Mouse (Mus musculus) lung, postnatal 10 days (tissue): Measurements from ENCODE around the gene Cadps.

Experiments used
- DNase-seq: peaks from one replicate; pipeline ENCODE4 v3.0.0; 2021

Gene Cadps

DNA sequence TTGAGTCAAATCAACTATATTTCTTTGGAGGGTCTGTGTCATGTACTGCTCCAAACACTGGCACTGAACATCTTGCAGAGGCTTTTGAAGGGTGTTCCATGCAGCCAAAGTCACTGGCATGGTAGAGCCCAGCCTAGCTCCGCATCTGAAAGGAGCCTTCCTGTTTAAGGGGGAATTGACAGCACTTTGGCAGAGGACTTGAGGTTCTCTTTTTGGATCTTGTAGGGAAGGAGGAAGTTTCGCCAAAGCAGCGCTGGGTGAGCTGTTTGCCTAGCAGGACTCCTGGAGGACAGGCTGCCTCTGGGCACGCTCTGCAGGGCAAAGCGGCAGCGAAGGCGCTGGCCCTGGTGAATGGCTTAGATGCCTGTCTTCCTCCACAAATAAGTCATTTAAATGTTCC is 363.2 kb downstream of the Cadps start:
- no peak for DNase-seq

DNA sequence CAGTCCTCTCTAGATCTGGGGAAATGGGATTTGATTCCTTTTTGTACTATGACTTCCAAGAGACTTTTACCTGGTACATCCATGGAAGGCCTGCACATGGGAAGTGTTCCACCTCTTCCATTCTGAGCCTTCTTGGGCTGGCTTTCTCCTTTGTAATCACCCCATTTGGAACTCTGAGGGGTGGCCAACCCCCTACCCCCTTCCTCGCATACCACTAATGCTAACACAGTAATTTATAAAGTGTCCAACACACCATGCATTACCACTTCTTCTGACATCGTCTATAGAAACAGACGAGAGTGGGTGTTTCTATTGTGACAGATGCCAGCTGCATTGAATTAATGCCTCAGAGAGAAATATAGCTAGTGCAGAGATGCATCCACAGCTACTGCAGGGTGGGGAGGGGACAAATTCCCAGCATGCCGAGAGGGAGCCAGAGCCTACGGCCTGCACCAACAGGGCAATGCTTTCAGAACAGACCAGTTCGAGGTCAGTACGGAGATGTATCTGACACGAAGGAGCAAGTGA is 367.8 kb downstream of the Cadps start:
- DNase-seq: no peak

DNA sequence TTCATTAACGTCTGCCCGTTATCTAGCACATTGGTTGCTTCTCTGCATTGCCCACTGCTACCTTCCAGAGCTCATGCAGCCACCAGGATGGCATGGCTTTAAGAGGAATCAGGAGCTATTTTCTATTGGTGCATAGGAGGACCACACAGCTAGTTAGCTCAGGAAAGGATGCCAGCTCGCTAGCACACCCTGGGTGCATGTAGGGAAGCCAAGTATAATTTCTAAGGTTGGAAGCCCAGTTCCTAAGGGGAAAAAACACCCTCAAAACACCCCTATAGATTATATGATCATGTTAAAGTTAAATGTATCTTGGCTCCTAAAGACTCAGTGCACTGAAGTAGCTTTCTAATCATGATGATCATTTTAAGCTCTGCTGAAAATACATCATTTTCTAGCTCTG is 372.1 kb downstream of the Cadps start:
- DNase-seq: no peak

DNA sequence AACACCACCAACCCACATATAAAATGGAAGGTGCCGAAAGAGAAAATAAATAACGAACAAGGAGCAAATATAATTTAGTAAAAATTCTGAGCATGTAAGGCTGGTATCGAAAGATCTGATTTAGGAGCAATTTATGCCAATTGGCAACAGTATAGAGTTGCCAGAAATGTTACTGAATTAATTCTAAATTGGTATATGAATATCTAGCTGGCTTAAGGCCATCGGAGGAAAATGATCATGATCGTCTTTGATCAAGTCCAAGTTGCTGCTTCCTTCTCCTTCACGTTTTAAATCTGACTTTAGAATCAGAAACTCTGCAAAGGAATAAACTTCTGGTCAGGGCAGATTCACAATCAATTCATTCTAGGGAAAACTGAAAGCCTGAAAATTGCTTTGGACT is 374.0 kb downstream of the Cadps start:
- no peak for DNase-seq

DNA sequence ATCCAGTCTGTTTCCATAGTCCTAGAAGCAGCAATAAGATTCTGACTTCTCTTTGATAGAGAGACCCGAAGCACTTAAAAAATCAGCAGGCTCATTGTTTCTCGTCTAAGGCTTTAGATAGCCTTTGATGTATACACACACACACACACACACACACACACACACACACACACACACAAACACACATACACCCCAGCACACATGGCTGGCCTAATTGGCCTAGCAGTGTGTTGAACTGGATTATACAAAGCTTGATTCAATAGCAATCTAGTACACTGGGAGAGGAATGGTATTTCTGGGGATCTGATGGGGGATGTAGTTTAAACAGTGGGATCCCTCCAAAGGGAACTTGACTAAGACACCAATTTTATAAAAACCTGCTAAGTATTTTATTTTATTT is 381.9 kb downstream of the Cadps start:
- no peak for DNase-seq

DNA sequence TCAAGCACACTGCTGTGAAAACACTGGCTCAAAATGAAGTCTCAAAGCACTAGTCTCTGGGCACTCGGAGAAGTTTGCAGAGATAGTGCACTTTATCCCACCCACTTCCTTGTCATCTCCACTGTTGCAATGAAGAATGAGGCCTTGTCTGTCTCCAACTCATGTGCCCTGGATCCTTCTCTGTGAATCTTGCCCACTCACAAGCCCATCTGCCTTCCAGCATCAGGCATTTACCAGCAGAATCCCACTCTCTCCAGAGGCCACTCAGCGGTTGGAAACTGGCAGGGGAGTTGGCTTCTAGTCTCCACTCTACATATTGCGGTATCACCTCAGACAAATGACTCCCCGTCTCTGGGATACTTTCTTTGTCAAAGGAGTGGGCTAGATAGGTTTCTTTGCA is 384.9 kb downstream of the Cadps start:
- no peak for DNase-seq

DNA sequence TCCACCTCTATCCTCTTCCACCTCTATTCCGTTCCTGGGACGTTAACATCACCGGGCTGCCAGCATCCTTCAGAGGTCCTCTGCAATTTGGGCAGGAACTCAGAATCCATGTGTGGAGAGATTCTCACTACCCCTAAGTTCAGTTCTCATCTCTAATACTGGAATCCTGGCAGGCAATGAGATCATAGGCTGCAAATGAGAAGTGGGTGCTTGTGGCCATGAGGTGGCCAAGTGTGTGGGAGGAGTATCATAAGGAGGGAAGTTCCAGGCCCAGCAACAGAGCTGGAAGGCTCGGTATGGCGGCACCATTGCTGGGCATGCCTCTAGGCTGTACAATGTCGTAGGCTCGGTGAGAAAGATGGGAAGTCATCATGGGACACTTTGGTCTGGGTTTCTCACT is 385.5 kb downstream of the Cadps start:
- peak; percentile 15 for DNase-seq

DNA sequence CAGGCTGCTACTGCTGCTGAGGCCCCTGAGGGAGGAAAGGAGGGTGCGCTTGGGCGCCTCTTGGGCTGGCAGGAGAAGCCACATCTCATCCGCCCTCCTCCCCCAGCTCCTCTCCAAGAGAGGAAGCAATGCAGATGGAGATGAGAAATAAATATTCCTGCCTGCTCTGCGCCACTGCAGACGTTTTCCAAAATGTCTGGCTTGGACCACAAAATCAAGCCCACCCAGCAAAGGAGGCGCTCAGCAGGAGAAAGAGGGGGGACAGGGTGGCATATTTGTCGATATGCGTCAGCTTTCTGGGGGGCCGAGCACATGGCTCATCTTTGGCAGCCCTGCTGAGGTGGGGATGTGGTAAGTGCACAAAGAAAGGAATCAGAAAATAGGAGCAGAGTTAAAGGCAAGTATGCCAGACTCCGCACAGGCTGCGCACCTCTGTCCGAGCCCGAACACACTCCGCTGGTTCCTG is 385.9 kb downstream of the Cadps start:
- no peak for DNase-seq

DNA sequence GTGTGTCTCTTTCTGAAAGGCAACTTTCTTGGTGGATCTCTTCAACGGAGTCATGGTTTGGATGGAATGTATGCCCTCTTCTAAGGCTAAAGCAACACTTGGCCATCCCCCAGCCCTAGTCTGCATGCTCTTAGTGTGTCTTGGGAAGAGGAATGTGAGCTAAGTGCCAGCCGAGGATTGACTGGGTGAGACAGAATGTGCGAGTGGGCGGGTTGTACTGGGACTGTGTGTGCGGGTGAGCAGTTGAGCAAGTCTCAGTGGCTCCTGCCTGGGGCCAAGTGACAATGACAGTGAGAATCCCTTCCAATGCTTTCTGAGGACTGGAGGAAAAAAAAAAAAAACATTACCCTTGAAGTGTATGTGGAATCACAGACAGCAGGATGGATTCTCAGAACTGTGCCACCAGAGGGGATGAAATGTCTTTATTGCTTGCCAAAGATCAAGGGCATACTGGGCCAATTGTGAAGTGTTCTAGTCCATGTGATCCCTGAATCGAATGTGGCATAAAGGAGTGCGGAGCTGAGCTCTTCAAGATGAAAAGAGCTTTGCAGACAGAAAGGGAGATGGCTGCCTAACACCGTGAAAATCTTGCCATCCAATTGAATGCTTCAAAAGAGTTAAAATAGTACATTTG is 394.7 kb downstream of the Cadps start:
- peak; percentile 55 for DNase-seq

DNA sequence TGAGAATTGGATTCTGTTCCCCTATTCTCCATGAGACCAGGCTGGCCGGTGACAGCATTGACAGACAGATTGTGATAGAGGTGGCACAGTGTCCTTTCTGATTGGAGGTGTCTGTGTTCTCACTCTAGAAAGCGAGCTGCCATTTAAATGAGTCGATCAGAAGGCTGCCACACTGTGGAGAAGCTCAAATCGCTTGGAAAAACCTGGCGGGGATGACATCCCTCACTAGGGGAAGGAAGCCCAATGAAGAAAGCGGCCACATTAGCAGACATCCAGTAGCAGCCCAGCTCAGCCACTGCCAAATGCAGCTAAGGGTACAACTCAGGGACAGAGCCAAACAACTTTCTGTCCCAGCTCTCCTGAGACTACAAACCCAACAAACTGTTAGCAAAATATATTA is 397.6 kb downstream of the Cadps start:
- DNase-seq: no peak

DNA sequence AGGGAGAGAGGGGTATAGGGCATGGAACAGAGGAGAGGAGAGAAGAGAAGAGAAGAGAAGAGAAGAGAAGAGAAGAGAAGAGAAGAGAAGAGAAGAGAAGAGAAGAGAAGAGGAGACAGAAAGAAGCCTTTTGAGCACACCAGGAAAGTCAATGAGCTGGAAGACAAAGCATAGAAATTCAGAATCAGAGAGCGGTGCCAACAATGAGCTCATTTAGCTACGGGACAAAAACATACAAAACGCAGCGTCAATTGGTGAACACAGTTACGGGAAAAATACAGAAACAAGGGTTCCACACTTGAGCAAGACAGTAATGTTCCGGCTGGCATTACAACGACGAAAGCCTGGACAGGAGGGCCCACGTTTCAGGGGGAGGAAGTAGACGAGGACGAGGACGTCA is 412.6 kb downstream of the Cadps start:
- no peak for DNase-seq

DNA sequence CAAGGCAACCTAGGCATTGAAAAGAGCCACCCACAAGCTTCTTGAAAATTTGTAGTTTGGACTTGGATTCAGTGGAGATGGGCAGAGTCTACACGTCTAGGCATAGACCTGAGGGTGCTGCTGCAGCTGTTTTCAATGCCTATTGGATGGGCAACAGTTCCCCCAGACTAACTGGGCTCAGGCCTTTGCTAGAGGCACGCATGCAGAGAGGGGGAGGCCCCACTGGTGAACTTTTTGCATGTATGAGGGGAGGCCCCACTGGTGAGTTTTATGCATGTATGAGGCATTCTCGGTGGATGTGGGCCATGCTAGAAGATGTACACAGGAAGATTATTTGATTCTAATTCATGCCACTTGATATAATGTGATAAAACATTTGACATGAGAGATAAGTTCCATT is 413.1 kb downstream of the Cadps start:
- DNase-seq: no peak

DNA sequence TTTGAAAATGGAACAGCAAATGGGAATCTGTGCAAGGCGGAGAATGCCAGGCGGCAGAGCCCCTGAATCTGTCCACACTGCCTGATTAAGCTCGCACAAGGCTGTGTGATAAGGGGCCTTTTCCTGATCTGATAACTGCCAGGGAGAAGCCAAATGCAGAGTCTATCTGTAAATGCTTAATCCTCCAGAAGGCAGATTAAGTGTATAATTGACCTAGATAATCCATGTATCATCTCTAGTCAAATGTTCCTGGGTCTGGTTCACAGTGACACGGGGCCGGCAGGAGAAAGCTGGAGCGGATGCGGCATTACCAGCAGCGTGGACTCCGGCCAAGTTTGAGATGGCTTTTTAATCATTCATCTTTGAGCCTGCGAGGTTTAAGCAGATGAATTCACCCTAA is 416.3 kb downstream of the Cadps start:
- peak; percentile 5 for DNase-seq

DNA sequence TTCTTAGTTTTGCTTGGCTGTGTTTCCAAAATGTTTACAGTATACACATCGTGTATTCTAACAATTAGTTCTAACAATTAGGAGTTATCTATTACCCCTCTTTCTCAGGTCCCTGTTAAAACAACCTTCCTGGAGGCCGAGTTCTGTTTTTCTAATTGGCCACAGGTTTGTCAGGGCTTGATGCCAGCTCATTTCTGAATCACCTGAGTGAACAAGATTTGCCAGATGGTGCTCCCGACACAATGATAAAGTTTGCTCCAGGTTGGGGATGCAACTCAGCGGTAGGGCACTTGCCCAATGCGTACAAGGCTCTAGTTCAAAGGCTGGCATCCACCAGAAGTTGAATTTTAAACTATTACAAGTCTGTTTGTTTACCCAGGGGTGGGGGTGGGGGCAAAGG is 417.7 kb downstream of the Cadps start:
- no peak for DNase-seq

DNA sequence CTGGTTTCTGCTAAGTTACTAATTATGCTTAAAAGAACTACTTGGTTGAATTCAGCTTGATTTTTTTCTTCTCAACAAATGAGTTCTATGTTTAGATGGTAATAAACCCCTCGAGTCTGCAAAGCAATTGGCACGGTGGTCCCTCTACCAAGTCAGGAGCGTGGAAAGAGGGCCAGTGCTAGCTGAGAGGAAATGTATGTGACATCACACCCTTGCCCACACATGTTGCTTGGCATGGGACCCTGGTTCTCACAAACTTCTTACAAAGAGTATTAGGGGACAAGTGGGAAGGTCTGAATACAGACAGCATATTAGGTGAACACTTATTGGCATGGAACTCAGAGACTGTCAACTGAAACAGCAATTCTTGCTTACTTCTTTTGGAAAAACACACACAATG is 418.2 kb downstream of the Cadps start:
- no peak for DNase-seq

DNA sequence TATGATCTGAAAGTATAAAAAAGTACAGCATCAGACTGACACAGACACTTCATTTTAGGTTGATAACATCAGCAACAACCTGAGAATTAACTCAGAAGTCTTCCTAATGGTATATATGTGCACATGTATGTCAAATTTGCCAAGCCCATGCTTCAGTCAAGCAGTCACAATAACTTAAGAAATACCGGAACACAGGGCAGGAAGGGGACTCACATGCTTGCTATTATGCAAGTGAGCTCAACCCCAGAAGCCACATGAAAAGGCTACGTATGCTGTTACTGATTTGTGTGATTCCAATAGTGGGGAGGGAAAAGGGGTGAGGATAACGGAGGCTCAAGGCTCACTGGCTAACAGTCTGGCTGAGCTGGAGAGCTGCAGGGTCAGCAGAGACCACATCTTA is 418.8 kb downstream of the Cadps start:
- no peak for DNase-seq

DNA sequence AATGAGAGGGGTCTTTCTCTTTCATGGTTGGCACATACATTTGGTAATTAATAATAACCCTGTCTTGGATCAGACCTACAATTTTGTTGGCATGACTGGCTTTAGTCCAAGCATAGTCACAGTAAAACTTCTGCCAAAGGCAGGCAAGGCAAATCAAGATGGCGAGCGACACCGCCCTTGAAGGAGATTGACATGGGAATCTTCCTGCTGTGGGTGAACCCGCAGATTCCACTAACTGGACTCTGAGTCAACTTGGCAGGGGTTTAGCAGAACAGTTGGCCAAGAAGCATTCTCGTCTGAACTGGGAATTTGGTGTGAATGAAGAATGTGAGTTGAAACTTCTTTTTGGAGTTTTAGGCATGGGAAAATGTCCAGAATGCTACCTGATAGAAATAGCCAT is 422.8 kb downstream of the Cadps start:
- DNase-seq: no peak

DNA sequence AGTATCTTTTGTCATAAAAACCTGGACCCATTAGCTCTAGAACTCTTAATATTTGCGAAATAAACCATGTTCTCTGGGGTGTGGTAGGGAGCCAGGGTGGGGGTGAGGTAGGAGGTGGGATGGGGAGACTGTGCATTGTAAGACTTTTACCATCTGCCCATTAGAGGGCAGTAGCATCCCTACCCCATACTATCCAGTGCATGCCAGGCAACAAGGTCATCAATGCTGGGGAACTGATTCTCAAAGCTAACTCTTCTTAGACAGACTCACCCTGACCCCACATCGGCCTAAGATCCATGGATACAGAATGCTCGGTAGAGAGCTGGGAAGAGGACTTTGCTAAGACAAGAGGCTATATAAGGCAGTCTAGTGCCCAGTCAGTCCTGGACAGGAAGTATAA is 425.3 kb downstream of the Cadps start:
- DNase-seq: no peak

DNA sequence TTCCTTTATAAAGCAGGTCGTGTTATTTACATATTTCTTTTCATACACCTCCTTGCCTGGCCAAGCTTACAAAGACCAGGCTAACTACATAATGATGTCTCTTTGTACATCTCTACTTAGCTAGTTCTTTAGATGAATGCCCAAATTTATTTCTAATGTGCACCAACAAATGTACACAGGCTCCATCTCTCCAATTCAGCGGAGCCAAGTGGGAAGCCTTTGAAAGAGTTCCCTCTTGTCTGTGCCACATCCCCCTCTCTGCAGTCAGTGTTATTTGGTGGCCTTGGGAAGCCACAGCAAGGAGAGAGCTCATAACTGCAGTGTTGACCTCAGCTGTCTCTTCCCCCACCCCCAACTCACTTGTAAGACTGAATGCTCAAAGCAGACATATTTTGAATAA is 428.6 kb downstream of the Cadps start:
- no peak for DNase-seq

DNA sequence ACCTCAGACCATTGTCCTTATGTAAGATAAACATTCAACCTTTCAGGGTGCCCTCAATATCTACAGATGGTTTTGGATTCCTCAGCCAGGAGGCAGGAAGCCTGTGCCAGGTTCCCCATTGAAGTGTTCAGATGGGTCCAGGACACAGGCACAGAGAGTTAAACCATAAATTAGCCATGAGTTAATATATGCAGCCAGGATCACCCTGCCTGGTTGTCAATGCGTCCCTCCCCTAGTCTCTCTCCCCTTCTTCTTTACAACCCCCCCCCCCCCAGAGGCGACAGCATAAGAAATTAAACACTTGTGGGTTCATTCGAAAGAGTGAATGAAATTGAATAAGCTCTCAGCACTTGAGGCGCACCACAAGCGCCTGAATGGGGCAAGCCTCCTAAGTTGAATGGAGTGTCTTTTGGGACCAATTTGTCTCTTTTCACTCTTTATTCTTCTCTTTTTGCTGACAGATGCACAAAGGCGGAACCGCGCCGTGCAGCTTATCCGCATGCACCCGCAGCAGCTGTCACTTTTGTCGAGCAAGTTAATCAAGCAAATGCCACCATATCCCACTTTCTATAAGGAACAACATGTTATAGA is 429.5 kb downstream of the Cadps start:
- no peak for DNase-seq

DNA sequence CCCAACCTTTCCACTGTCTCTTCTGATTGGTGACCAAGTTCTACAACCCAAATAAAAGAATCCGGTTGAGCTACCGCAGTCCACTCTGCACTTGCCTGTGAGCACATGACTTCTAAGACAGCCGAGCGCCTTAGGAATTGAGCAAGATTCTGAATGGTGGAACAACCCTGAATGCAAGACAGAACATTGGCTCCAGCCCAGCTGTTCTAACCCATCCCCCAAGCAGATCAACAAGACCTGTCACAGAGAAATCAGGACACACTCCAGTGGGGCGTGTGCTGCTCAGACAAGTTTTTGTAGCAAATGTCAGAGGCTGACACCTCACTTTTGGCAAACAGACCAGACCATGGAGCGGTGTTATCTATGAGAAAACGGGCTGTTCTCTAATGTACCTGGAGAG is 431.7 kb downstream of the Cadps start:
- DNase-seq: peak; percentile 3

DNA sequence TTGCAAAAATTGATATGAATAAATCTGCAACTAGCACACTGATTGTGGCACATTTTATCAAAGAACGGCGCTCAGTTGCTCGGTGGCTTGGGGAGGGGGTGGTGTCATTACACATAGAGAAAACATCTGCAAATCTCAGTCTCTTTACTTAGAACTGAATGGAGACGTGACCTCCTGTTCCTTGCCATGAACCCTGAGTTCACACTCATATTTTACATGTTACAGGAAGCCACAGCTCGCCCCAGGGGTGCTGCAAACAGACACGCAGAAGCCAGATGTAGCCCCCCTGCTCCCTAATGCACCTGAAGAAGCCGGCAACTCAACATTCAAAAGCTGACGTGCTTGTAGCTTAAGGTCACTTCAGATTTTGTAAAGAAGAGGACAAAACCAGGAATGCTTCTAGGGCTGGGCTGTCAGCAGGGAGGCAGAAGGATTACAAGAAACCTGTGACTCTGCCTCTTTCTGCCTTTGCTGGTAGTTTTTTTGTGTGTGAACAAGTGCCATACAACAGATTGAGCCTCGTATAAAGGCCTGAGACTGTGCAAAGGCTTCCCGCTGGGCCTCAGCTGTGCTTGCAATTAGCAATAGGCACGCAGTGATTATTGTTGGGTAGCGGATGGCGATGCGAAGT is 434.0 kb downstream of the Cadps start:
- DNase-seq: no peak

DNA sequence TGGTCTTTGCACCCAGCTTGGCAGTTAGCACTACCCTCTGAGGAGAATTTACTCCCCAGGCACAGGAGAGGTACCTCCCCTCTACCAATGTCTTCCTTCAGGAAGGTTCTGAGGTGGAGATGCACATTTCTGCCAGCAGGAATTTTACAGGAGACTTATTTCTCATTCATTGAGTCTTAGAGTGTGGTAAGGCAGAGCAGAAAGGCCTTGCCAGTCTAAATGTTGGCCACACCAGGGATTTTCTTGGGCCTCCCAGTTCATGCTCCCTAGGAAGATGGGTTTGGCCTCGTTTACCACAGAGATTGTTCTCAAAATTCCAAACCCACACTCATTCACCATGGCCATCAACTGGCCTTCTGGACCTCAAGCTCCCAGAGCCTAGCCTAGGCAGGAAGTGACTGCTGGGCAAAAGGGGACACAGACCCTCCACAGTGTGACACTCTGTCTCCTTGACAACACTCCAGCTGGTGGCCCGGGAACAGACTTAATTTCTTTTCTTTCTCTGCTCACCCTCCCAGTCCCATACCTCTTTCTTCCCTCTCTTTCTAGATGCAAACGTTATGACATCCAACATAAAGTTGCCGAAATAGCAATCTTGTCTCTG is 434.6 kb downstream of the Cadps start:
- no peak for DNase-seq

DNA sequence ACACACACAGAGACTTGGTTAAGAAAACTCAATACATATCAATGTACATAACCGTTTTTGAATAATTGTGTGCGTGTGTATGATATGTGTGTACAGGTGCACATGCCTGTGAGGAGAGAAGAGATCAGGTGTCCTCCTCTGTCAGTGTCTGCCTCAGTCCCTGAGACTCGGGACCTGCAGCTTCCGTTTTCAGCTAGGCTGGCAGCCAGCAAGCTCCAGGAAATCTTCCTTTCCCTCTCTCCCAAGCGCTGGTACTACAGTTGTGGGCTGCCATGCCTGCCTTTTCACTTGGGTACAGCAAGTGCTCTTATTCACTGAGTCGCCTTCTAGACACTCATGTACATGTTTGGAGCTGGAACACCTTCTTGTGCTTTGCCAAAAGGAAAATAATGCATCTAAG is 435.7 kb downstream of the Cadps start:
- no peak for DNase-seq
